Mouse (Mus musculus) limb, embryonic 13.5 days (tissue): ENCODE results near the gene Cd247. TPM values are rescaled to one million over a fixed set of nuclear protein-coding genes. Genes with fewer than 3 reads are reported as not detected.

ENCODE experiments used
- ATAC-seq: fragments of 200-750 bp; cut with Nextera tagmentation; 2 replicates; pipeline ENCODE4 v1.8.0; 2017; ENCODE audit warnings: low read depth, moderate number of reproducible peaks, moderate TSS enrichment; ENCODE audit not compliant: low FRiP score
- H3K27ac ChIP-seq: fragments of 300-500 bp; sonication (generic); 2 replicates; pipeline ENCODE4 v1.5.1; 2015; ENCODE audit warnings: inconsistent platforms, mild to moderate bottlenecking, moderate library complexity
- H3K27me3 ChIP-seq: fragments of 300-500 bp; sonication (generic); 2 replicates; pipeline ENCODE4 v1.6.1; 2015; ENCODE audit warnings: mild to moderate bottlenecking, inconsistent platforms
- H3K36me3 ChIP-seq: fragments of 300-500 bp; sonication (generic); 2 replicates; pipeline ENCODE4 v1.6.1; 2015; ENCODE audit warnings: inconsistent platforms, mild to moderate bottlenecking, moderate library complexity
- H3K4me1 ChIP-seq: fragments of 300-500 bp; sonication (generic); 2 replicates; pipeline ENCODE4 v1.6.1; 2015; ENCODE audit warnings: inconsistent platforms
- H3K4me2 ChIP-seq: fragments of 300-500 bp; sonication (generic); replicated peaks from 2 replicates; pipeline ENCODE4 v1.6.1; 2015; ENCODE audit warnings: inconsistent platforms, mild to moderate bottlenecking, moderate library complexity
- H3K4me3 ChIP-seq: fragments of 300-500 bp; sonication (generic); 2 replicates; pipeline ENCODE4 v1.5.1; 2015; ENCODE audit warnings: moderate library complexity, mild to moderate bottlenecking, inconsistent platforms
- H3K9ac ChIP-seq: fragments of 300-500 bp; sonication (generic); 2 replicates; pipeline ENCODE4 v1.6.1; 2015; ENCODE audit warnings: mild to moderate bottlenecking, inconsistent platforms
- H3K9me3 ChIP-seq: fragments of 300-500 bp; sonication (generic); 2 replicates; pipeline ENCODE4 v1.6.1; 2016; ENCODE audit warnings: inconsistent platforms
- WGBS: fragments of 180-500 bp; shearing (Covaris S2); methylation state at CpG from one replicate; pipeline ENCODE4 v1.1.7; 2015; 5-methylcytosine and 5-hydroxymethylcytosine counted together
- polyA plus RNA-seq: library from polyadenylated mRNA; unstranded; fragments of >200 nt; fragmentation: Nextera tagmentation; extraction: Ambion mirVana; gene quantifications from 2 replicates; pipeline ENCODE4 v1.2.1, GENCODE M21; 2015

The Cd247 gene
- polyA plus RNA-seq, 1 experiment from 2014 or later = 0.48 TPM

DNA sequence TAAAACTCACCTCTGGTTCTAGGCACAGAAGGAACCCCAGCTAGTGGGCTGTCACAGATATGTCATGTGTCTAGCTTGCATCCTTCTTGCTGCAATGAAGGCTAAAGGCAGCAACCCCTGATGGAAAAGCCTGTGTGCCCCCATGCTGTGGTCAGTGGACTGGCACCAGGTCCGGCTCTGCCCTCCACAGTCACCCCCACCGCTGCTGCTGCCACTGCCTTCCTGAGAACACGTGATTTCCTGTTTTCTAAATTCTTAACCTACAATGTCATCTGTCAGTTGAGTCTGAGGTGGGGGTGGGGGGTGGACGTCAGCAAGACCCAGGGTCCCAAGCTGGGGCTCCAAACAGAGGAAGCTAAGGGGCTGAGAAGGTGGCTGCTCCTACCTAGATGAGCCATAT is 60.4 kb downstream of the Cd247 start:
- Histone ChIP-seq H3K4me1 (peaks cover 44% of the 10 kb centered on the region), H3K4me2 (no peak overlapping the region), H3K27me3 (peaks cover 47% of the 10 kb centered on the region), H3K4me3 (no peak overlapping the region), H3K9ac (no peak overlapping the region), H3K9me3 (no peaks in the 10 kb centered on the region), H3K36me3 (no peaks in the 10 kb centered on the region), H3K27ac (no peak overlapping the region)
- no peak for ATAC-seq
- WGBS = 51% methylated on average over 4 of the region's 4 CpGs

DNA sequence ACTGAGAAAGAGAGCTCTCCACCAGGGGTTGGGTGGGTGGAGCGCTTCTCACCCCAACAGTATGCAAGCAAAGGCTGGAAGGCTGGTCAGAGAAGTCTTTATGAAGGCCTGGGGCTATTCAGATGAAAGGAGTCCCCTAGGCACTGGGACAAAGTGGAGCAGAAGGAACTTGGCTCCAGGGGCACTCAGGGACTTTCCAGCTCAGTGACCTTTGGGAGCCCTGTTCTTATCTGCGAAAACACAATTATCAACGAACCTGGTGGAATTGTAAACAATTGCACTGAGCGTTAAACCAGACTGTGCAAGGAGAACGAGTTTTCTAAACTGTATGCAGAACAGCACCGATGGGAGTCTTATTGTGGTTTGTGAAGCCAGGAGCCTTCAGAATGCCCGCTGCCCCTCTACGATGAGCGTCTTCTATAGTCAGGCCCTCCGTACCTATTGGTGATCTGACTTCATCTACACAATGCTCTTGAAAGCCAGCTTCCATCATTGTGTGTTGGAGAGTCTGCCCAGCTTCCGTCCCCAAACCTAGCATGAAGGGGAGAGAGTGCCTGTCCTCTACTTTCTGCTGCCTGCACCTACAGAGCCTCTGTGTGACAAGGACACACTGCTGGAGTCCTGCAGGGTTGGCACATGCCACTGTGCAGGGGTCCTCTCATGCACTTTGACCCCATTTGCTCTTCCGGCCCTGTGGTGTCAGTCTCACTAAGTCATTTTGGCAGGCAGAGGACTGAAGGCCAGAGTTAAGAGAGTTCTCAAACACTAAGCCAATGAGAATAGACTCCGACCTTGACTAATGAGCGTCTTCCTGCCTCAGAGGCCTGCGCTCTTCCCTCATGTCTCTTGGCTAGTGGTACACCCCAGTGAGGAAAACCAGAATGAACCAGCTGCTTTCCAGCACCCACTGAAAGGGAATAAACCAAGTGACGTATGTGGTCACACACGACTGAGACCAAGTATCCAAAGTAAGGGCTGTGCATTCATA is 61.3 kb downstream of the Cd247 start:
- peaks cover 35% of the 10 kb centered on the region for H3K4me1 ChIP-seq
- H3K27me3 ChIP-seq = peaks cover 45% of the 10 kb centered on the region
- H3K4me3 ChIP-seq = no peak overlapping the region
- ATAC-seq = no peak; the same call in 1 of the 2 replicates
- H3K9ac ChIP-seq = no peak overlapping the region
- WGBS = 75% methylated on average over 17 of the region's 17 CpGs
- H3K4me2 ChIP-seq = no peak overlapping the region
- H3K27ac ChIP-seq = no peak overlapping the region
- no peaks in the 10 kb centered on the region for H3K9me3 ChIP-seq
- H3K36me3 ChIP-seq = no peaks in the 10 kb centered on the region

DNA sequence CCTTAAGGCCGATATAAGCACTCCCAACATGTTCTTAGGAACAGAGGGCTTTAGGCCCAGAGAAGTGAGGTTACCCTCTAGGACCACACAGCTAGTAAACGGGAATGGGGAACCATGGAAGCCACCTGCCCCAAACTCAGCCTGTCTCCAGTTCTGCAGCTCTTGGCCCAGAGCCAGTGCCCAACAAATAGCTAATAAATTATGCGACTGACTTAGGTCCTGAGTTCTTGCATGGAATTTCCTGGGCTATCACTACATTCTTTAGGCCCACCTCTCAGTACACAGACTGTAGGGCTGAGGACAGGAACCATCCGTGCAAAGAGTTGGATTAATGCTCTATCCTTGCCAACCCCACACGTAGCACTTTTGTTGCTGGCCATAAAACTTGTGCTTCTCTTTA is 63.6 kb downstream of the Cd247 start:
- Histone ChIP-seq H3K27ac (no peak overlapping the region), H3K36me3 (no peaks in the 10 kb centered on the region), H3K9me3 (no peaks in the 10 kb centered on the region), H3K4me1 (peaks cover 24% of the 10 kb centered on the region), H3K9ac (no peak overlapping the region), H3K27me3 (peaks cover 29% of the 10 kb centered on the region), H3K4me2 (no peak overlapping the region), H3K4me3 (no peak overlapping the region)
- ATAC-seq = no peak
- WGBS = 26% methylated on average over 5 of the region's 5 CpGs

DNA sequence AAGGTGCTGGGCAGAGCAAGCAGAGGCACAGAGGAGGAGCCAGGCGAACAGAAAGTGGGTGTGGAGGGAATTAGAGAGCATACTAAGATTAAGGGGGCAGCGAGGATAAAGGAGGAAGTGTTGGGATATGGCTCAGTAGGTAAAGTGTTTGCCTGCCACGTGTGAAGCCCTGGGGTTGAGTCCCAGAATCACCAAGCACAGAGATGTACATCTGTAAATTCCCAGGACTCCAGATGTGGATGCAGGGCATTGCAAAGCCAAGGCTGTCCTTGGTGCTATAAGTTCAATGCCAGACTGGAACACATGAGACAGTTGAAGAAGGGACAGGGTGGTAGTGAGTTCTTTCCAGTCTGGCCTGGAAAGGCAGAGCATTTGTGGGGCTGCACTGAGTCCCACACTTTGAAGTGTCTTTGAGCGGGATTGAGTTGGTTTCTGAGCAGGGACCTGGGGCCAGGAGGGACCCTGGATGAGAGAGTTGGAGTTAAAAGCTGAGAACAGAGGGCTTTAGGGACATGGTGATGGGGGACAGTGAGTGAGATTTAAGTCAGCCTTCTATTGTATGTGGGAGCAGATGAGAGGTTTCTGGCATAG is 64.7 kb downstream of the Cd247 start:
- Histone ChIP-seq H3K9me3 (no peaks in the 10 kb centered on the region), H3K9ac (no peak overlapping the region), H3K4me1 (peaks cover 24% of the 10 kb centered on the region), H3K27ac (no peak overlapping the region), H3K4me2 (no peak overlapping the region), H3K36me3 (no peaks in the 10 kb centered on the region), H3K27me3 (peaks cover 27% of the 10 kb centered on the region), H3K4me3 (no peak overlapping the region)
- WGBS = 38% methylated on average over 4 of the region's 4 CpGs
- ATAC-seq = no peak

DNA sequence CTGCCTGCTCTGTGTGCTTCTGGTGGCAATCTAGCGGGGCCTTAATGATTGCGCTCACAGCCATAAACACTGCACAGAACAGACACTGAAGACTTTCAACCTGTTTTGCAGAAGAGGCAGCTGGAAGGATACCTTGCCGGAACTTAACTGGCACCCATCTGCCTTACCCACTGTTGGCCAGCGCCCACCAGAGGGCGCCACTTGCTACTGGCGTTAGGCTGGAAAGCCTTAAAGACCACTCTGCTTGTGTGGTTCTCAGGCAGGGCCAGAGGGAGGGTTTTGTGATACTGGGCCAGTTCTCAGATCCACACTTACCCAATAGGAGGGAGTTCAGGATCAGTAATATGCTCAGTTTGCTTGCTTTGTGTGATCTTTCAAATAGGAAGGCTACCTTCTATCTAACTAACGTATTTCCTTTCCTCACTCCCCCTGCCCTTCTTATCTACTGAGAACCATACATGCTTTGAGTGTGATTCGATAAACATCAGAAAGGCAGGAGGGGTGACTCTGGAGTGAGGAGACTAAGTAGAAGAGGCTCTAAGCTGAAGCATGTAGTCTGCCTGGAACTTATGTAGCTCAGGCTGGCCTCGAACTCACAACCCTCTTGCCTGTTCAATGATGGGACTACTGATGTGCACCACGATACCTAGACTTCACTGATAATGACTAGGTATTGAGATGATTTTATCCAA is 65.4 kb downstream of the Cd247 start:
- Histone ChIP-seq H3K9ac (no peak overlapping the region), H3K36me3 (no peaks in the 10 kb centered on the region), H3K4me2 (no peak overlapping the region), H3K27ac (no peak overlapping the region), H3K9me3 (no peaks in the 10 kb centered on the region), H3K4me1 (peaks cover 21% of the 10 kb centered on the region), H3K27me3 (peaks cover 24% of the 10 kb centered on the region), H3K4me3 (no peak overlapping the region)
- WGBS = 57% methylated on average over 10 of the region's 10 CpGs
- no peak for ATAC-seq

- no peak for ATAC-seq
- Histone ChIP-seq H3K4me2 (no peak overlapping the region), H3K9me3 (no peaks in the 10 kb centered on the region), H3K36me3 (no peaks in the 10 kb centered on the region), H3K27me3 (peaks cover 5% of the 10 kb centered on the region; the same call in 1 of the 2 replicates), H3K4me3 (no peak overlapping the region), H3K27ac (no peak overlapping the region), H3K4me1 (peaks cover 18% of the 10 kb centered on the region), H3K9ac (no peak overlapping the region)
- 59% methylated on average over 9 of the region's 9 CpGs for WGBS
Measured at GRCm38 (mm10) chr1:165855759-165856545, 67.5 kb downstream of the Cd247 start.

DNA sequence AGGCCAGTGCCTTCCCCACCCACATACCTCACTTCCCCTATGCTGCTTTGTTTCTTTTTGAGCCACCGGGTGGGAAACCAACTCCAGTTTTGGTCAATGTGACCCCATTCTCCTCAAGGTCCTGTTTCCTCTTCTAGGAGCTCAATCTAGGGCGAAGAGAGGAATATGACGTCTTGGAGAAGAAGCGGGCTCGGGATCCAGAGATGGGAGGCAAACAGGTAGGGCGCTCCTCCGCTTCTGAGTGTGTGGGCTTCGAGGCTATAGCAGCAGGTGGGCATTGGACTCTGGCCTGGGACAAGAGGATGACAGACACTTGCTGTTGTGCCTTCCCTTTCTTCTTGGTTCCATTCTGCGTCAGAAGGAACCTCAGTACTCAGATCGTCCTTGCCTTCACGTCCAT is 68.8 kb downstream of the Cd247 start:
- Histone ChIP-seq H3K9ac (no peak overlapping the region), H3K9me3 (no peaks in the 10 kb centered on the region), H3K4me1 (peaks cover 12% of the 10 kb centered on the region), H3K36me3 (no peaks in the 10 kb centered on the region), H3K4me3 (no peak overlapping the region), H3K27me3 (peaks cover 4% of the 10 kb centered on the region; the same call in 1 of the 2 replicates), H3K27ac (no peak overlapping the region), H3K4me2 (no peak overlapping the region)
- ATAC-seq = no peak
- whole genome bisulfite sequencing = 91% methylated on average over 11 of the region's 11 CpGs

GRCm38 (mm10) chr1:165858356-165858755 is 69.9 kb downstream of the Cd247 start:
- WGBS = 83% methylated on average over 5 of the region's 5 CpGs
- H3K36me3 ChIP-seq = no peaks in the 10 kb centered on the region
- no peak overlapping the region for H3K4me2 ChIP-seq
- H3K27ac ChIP-seq = no peak overlapping the region
- H3K4me1 ChIP-seq = 0 out of 2 replicates have a peak, but pooled peaks cover 2% of the 10 kb centered on the region
- peaks cover 4% of the 10 kb centered on the region; the same call in 1 of the 2 replicates for H3K27me3 ChIP-seq
- no peak overlapping the region for H3K9ac ChIP-seq
- ATAC-seq = no peak
- no peaks in the 10 kb centered on the region for H3K9me3 ChIP-seq
- no peak overlapping the region for H3K4me3 ChIP-seq

DNA sequence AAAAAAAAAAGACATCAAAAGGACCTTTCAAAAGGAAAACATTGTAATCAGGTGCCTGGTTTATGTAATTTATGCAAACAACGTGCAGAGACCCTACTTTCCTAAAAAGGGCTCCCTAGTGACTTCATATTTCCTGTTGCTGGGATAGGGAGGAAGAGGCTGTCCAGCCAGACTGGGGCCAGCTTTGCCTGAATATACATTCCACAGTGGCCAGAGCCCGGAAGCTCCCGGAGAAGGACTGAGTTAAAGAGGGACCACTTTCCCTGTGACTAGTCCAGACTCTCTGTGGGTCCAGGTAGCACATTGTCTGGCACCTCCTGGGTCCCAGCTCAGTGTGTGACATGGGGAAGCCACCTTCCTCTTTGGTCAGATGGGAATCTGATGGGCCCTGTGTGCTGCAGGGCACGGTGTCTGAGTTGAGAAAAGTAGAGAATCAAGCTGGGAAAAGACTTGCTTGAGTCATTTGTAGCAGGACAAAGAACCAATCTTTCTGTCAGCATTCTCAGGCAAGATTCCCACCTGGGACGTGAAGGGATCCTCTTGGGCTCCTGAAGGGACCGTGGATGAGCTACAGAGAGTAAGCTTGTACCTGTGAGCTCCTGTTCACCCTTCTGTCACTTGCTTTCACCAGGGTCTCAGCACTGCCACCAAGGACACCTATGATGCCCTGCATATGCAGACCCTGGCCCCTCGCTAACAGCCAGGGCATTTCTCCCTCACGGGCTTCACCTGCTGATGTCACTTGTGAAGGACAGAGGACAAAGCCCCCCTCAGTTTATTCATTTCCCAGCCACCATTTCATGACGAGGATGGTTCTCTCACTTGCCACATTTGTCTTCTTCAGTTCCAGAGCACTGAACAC is 72.1 kb downstream of the Cd247 start:
- Histone ChIP-seq H3K27me3 (no peaks in the 10 kb centered on the region), H3K9me3 (no peaks in the 10 kb centered on the region), H3K4me3 (no peak overlapping the region), H3K4me1 (peaks cover 15% of the 10 kb centered on the region), H3K27ac (no peak overlapping the region), H3K9ac (no peak overlapping the region), H3K36me3 (no peaks in the 10 kb centered on the region), H3K4me2 (no peak overlapping the region)
- no peak for ATAC-seq
- WGBS = 70% methylated on average over 9 of the region's 9 CpGs

- no peaks in the 10 kb centered on the region for H3K9me3 ChIP-seq
- H3K36me3 ChIP-seq = no peaks in the 10 kb centered on the region
- ATAC-seq = no peak
- H3K4me2 ChIP-seq = no peak overlapping the region
- no peak overlapping the region for H3K4me3 ChIP-seq
- no peak overlapping the region for H3K27ac ChIP-seq
- 74% methylated on average over 3 of the region's 3 CpGs for WGBS
- no peaks in the 10 kb centered on the region for H3K27me3 ChIP-seq
- H3K9ac ChIP-seq = no peak overlapping the region
- H3K4me1 ChIP-seq = peaks cover 17% of the 10 kb centered on the region
Measured at GRCm38 (mm10) chr1:165861235-165861609, 72.7 kb downstream of the Cd247 start.

DNA sequence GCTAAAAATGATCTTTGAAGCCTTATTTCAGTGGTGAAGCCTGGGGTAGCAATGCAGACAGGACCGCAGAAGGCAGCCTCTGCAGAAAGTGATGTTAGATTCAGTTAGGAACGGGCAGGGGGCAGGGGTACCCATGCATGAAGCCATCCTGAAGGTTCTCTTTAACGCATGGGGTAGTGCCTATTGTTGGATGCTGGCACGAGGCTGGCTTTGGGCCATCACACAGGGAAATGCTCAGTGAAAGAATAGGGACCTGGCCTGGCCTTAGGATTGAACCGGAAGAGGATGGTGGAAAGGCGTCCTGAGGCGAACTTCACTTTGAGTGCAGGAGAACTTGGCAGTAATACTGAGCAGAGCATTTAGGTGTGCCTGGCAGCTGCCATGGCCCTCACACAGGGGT is 73.6 kb downstream of the Cd247 start:
- H3K4me3 ChIP-seq = no peak overlapping the region
- ATAC-seq = no peak
- H3K27ac ChIP-seq = no peak overlapping the region
- no peaks in the 10 kb centered on the region for H3K36me3 ChIP-seq
- no peak overlapping the region for H3K9ac ChIP-seq
- no peaks in the 10 kb centered on the region for H3K9me3 ChIP-seq
- H3K27me3 ChIP-seq = no peaks in the 10 kb centered on the region
- no peak overlapping the region for H3K4me2 ChIP-seq
- WGBS = 80% methylated on average over 7 of the region's 7 CpGs
- H3K4me1 ChIP-seq = peaks cover 23% of the 10 kb centered on the region
